Mouse (Mus musculus): Measurements from ENCODE around the gene Xkr7. TPM values are rescaled to one million over a fixed set of nuclear protein-coding genes. Genes with fewer than 3 reads are reported as not detected.

Gene Xkr7
- total and polyA plus RNA-seq, 2 experiments from 2014 or later, result 1.6 to 65.0 TPM

DNA sequence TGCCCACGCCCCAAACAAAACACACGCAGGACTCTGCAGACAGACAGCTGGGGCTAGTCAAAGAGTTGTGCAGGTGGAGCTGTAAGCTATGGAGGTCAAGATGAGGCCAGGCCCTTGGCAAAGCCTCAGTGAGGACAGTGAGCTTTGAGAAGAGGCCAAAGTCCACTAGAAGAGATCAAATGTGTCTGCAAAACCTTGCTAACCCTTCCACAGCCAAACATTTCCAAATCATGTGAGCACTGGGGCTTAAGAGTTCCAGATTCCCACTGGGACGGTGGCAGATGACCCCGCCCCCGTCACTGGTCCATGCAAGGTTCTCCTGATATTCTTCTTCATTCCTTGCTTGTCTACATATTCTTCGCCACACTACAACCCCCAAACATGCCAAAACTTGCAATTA is 50.2 kb downstream of the Xkr7 start:
- no peak for DNase-seq (ENCODE audit: low spot score)
- no peak for TF ChIP-seq CTCF (IDR thresholded peaks at IDR 0.05; ENCODE audit: low read depth)
- Histone ChIP-seq H3K27me3 (ENCODE audit: insufficient read depth, low read length) (no peaks in the 10 kb centered on the region), H3K4me2 (ENCODE audit: low read depth, low read length) (no peak overlapping the region), H3K27ac (no peak overlapping the region), H3K9me3 (ENCODE audit: low read length) (no peaks in the 10 kb centered on the region), H3K4me3 (ENCODE audit: low read length) (no peak overlapping the region), H3K4me1 (ENCODE audit: insufficient read depth, low read length) (no peaks in the 10 kb centered on the region), H3K9ac (replicated peaks; ENCODE audit: low read length) (no peak overlapping the region), H3K36me3 (ENCODE audit: insufficient read depth, low read length) (no peaks in the 10 kb centered on the region)
- 78% methylated on average over 6 of the region's 6 CpGs for WGBS
- no peak for ATAC-seq

DNA sequence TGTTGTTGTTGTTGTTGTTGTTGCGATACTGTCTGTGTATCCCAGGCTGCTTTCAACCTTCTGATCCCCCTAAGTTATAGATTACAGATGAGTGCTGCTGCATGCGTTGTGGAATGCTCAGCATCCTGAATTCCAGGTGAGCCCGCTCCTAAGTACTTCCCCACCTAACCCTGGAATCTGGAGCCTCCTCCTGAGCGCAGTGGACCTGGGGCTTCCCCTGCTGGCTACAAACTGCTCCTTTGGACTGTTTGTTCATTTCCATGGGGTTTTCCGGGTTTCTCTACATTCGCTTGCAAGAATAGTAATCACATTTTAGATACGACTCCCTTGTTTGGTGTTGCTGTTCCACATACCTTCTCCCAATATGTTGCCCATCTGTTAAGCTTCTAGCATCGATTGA is 51.6 kb downstream of the Xkr7 start:
- no peak overlapping the region for H3K4me3 ChIP-seq (ENCODE audit: low read length)
- H3K9me3 ChIP-seq (ENCODE audit: low read length), result no peaks in the 10 kb centered on the region
- no peaks in the 10 kb centered on the region for H3K36me3 ChIP-seq (ENCODE audit: insufficient read depth, low read length)
- no peaks in the 10 kb centered on the region for H3K27me3 ChIP-seq (ENCODE audit: insufficient read depth, low read length)
- DNase-seq (ENCODE audit: low spot score) (no peak), ATAC-seq (no peak)
- H3K9ac ChIP-seq (replicated peaks; ENCODE audit: low read length), result no peak overlapping the region
- no peak for TF ChIP-seq CTCF (IDR thresholded peaks at IDR 0.05; ENCODE audit: low read depth)
- H3K4me2 ChIP-seq (ENCODE audit: low read depth, low read length), result no peak overlapping the region
- H3K4me1 ChIP-seq (ENCODE audit: insufficient read depth, low read length), result no peaks in the 10 kb centered on the region
- H3K27ac ChIP-seq, result no peak overlapping the region
- WGBS, result 83% methylated on average over 8 of the region's 8 CpGs

DNA sequence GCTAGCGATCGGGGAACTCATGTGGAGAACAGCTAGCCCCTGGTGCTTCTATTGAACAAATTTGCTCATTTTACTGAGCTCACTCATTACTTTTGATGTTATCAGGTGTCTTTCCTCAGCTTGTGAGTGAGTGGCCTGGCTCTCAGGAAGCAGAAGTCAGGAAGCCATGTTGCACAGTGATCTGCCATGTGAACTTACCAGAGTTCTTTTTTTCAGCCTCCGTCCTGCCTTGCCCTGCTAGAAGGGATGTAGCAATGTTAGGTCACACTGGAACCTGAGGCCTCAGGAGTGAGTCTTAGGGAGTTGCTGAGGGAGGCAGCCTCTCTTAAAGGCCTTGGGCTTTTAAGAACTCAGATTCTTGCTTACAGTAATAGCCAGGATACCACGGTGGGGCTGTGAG is 52.2 kb downstream of the Xkr7 start:
- WGBS, result 77% methylated on average over 4 of the region's 4 CpGs
- H3K36me3 ChIP-seq (ENCODE audit: insufficient read depth, low read length), result no peaks in the 10 kb centered on the region
- no peak for TF ChIP-seq CTCF (IDR thresholded peaks at IDR 0.05; ENCODE audit: low read depth)
- H3K9ac ChIP-seq (replicated peaks; ENCODE audit: low read length), result no peak overlapping the region
- no peak overlapping the region for H3K27ac ChIP-seq
- H3K4me3 ChIP-seq (ENCODE audit: low read length), result no peak overlapping the region
- no peak for ATAC-seq
- H3K9me3 ChIP-seq (ENCODE audit: low read length), result no peaks in the 10 kb centered on the region
- H3K4me2 ChIP-seq (ENCODE audit: low read depth, low read length), result no peak overlapping the region
- DNase-seq (ENCODE audit: low spot score), result no peak
- no peaks in the 10 kb centered on the region for H3K27me3 ChIP-seq (ENCODE audit: insufficient read depth, low read length)
- no peaks in the 10 kb centered on the region for H3K4me1 ChIP-seq (ENCODE audit: insufficient read depth, low read length)

DNA sequence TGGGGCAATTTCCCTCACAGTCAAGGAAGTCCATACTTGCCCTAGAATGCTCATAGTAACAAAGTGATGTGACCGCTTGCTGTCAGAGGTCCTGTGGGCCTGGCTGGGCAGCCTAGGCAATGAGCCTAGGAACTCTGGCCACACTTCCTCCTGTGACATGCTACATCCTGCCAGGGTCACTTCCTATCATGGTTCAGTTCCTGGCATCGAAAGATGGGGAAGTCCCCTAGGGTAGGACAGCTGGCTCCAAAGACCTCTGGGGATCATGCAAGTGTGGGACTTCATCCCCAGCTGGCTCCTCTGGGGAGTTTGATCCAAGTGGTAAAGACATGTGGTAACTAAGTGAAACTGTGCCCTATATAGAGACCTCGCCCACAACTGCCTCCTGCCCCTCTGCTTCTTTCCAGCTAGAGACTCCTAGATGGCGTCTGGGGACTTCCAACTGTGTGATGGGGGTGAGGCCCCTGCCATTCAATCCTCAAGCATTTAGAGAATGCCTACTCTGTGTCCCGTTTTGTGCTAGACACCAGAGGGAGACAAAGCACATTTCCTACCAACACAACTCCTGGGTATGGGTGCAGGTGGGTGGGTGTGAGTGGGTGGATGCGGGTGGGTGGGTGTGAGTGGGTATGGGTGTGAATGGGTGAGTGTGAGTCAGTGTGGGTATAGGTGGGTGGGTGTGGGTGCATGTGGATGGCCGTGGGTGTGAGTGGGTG is 52.8 kb downstream of the Xkr7 start:
- no peak for TF ChIP-seq CTCF (IDR thresholded peaks at IDR 0.05; ENCODE audit: low read depth)
- ATAC-seq, result no peak
- Histone ChIP-seq H3K4me2 (ENCODE audit: low read depth, low read length) (no peak overlapping the region), H3K27ac (no peak overlapping the region), H3K4me3 (ENCODE audit: low read length) (no peak overlapping the region), H3K36me3 (ENCODE audit: insufficient read depth, low read length) (no peaks in the 10 kb centered on the region), H3K9ac (replicated peaks; ENCODE audit: low read length) (no peak overlapping the region), H3K4me1 (ENCODE audit: insufficient read depth, low read length) (no peaks in the 10 kb centered on the region), H3K9me3 (ENCODE audit: low read length) (no peaks in the 10 kb centered on the region), H3K27me3 (ENCODE audit: insufficient read depth, low read length) (no peaks in the 10 kb centered on the region)
- 66% methylated on average over 7 of the region's 7 CpGs for WGBS
- DNase-seq (ENCODE audit: low spot score), result no peak

- no peak for TF ChIP-seq CTCF (IDR thresholded peaks at IDR 0.05; ENCODE audit: low read depth)
- no peak for DNase-seq (ENCODE audit: low spot score)
- no peak overlapping the region for H3K27ac ChIP-seq
- H3K9ac ChIP-seq (replicated peaks; ENCODE audit: low read length), result no peak overlapping the region
- H3K27me3 ChIP-seq (ENCODE audit: insufficient read depth, low read length), result no peaks in the 10 kb centered on the region
- H3K4me2 ChIP-seq (ENCODE audit: low read depth, low read length), result no peak overlapping the region
- no peak for ATAC-seq
- H3K4me1 ChIP-seq (ENCODE audit: insufficient read depth, low read length), result no peaks in the 10 kb centered on the region
- no peaks in the 10 kb centered on the region for H3K36me3 ChIP-seq (ENCODE audit: insufficient read depth, low read length)
- no peaks in the 10 kb centered on the region for H3K9me3 ChIP-seq (ENCODE audit: low read length)
- H3K4me3 ChIP-seq (ENCODE audit: low read length), result no peak overlapping the region
- WGBS, result 92% methylated on average over 6 of the region's 6 CpGs
These were observed 53.9 kb downstream of the Xkr7 start for GRCm38 (mm10) chr2:153085556-153085955.

DNA sequence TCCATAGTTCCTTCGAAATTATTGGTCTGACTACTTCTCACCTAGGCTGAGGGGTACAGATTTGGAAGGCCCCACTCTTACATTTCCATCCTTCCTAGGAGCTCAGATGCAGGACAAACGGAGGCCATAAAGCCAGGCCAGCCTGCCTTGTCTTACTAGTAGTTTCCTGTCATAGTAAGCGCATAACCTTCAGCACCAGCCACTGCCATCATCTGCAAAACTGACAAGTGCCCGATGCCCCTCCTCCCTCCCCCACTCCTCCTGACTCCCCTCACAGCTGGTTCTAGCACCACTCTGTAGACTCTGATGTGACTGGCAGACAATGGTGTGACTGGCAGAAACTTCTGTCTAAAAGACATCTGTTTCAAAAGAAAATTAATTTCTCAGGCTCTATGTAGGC is 54.5 kb downstream of the Xkr7 start:
- Histone ChIP-seq H3K9ac (replicated peaks; ENCODE audit: low read length) (no peak overlapping the region), H3K9me3 (ENCODE audit: low read length) (no peaks in the 10 kb centered on the region), H3K4me2 (ENCODE audit: low read depth, low read length) (no peak overlapping the region), H3K4me3 (ENCODE audit: low read length) (no peak overlapping the region), H3K27me3 (ENCODE audit: insufficient read depth, low read length) (no peaks in the 10 kb centered on the region), H3K4me1 (ENCODE audit: insufficient read depth, low read length) (no peaks in the 10 kb centered on the region), H3K27ac (no peak overlapping the region), H3K36me3 (ENCODE audit: insufficient read depth, low read length) (no peaks in the 10 kb centered on the region)
- DNase-seq (ENCODE audit: low spot score), result no peak
- ATAC-seq, result no peak
- TF ChIP-seq CTCF (IDR thresholded peaks at IDR 0.05; ENCODE audit: low read depth), result no peak
- 86% methylated on average over 4 of the region's 4 CpGs for WGBS

DNA sequence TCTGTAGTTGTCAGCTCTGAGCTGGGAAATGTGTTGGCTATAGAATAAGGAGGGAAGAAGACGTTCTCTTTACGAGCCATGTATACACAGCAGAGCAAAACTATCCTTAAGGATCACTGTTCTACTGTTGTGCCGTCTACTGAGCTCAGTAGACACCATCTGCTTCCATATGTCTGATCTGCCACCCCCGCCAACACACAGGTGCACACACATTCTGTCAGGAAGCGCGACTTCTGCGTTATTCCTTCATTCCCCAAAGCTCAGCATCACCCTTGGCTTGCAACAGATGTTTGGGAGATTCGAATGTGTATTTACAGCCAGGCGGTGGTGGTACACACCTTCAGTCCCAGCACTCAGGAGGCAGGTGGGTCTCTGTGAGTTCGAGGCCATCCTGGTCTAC is 55.4 kb downstream of the Xkr7 start:
- TF ChIP-seq CTCF (IDR thresholded peaks at IDR 0.05; ENCODE audit: low read depth), result no peak
- 82% methylated on average over 10 of the region's 10 CpGs for WGBS

More for the DNA sequence above, 55.4 kb downstream of the Xkr7 start:
- no peaks in the 10 kb centered on the region for H3K36me3 ChIP-seq (ENCODE audit: insufficient read depth, low read length)
- ATAC-seq (no peak), DNase-seq (ENCODE audit: low spot score) (no peak)
- H3K4me2 ChIP-seq (ENCODE audit: low read depth, low read length), result no peak overlapping the region
- H3K9ac ChIP-seq (replicated peaks; ENCODE audit: low read length), result no peak overlapping the region
- no peaks in the 10 kb centered on the region for H3K4me1 ChIP-seq (ENCODE audit: insufficient read depth, low read length)
- H3K4me3 ChIP-seq (ENCODE audit: low read length), result no peak overlapping the region
- no peaks in the 10 kb centered on the region for H3K27me3 ChIP-seq (ENCODE audit: insufficient read depth, low read length)
- H3K27ac ChIP-seq, result no peak overlapping the region
- H3K9me3 ChIP-seq (ENCODE audit: low read length), result no peaks in the 10 kb centered on the region
